Mouse (Mus musculus): ENCODE results near the gene Paqr8. TPM values are rescaled to one million over a fixed set of nuclear protein-coding genes. Genes with fewer than 3 reads are reported as not detected.

Paqr8 gene
- polyA plus RNA-seq, 1 experiment from 2014 or later: 8.4 TPM

DNA sequence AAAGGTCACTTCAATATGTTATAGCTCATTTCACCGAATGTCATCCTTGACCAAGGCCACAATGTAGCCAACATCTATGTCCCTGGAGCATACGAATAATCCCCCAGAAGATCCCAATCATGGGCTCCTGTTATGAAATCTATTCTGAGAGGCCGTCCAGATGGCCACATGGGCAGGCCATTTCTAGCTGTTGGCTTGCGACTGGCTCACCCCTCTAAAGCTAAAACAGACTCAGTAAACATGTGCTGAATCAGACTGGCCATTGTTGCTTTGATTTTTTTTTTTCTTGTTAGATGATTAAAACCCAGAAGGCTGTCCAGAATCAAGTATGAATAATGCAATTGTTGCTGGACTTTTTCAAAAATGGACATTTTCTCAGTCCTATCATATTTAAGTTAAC lies 7.3 kb upstream of the Paqr8 start:
- H3K9me3 ChIP-seq: no peaks in the 10 kb centered on the region
- H3K4me3 ChIP-seq: no peak overlapping the region
- DNase-seq (ENCODE audit: low spot score): no peak
- H3K36me3 ChIP-seq: no peaks in the 10 kb centered on the region
- no peaks in the 10 kb centered on the region for H3K27me3 ChIP-seq (ENCODE audit: insufficient read depth, poor library complexity, severe bottlenecking)
- H3K4me1 ChIP-seq (replicated peaks): no peaks in the 10 kb centered on the region
- WGBS: 92% methylated on average over 4 of the region's 4 CpGs
- no peak overlapping the region for H3K27ac ChIP-seq

DNA sequence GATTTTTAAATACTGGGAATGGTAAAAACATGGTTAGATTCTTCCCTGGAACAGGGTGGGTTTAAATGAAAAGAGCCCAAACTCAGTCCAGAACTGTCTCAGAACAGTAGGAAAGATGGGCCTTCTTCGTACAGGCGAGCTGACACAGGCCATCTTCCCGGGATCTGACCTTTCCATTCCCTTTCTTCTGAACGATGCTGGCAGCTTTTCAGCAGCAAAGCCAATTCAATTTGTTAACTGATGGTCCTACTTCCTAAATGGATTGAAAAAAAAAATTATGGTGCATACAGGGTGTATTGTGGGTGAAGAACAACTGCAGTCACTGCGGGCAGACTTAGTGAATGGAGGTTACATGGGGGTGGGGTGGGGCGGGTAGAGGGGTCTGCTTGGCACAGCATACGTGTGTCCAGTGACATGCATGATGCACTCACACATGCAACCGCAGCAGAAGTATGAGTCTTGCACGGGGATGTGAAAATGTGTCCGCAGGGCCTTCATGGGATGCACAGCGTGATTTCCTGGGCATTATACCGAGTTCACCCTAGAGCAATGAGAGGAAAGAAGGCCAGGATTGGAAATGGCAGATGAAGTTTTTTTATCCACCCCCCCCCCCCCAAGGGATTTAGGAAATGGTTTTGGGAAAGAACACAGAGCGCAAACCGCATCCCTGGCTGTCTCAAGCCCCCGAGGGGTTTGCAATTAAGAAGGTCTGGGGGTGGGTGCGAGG lies 566 bp upstream of the Paqr8 start:
- Histone ChIP-seq H3K4me3 (peak overlapping the region; percentile 78), H3K27me3 (ENCODE audit: insufficient read depth, poor library complexity, severe bottlenecking) (peaks cover 9% of the 10 kb centered on the region; the same call in 1 of the 2 replicates), H3K27ac (peak overlapping the region; percentile 92), H3K4me1 (replicated peaks) (peaks cover 20% of the 10 kb centered on the region), H3K36me3 (no peaks in the 10 kb centered on the region), H3K9me3 (no peaks in the 10 kb centered on the region)
- DNase-seq (ENCODE audit: low spot score): no peak
- 25% methylated on average over 16 of the region's 16 CpGs for WGBS

DNA sequence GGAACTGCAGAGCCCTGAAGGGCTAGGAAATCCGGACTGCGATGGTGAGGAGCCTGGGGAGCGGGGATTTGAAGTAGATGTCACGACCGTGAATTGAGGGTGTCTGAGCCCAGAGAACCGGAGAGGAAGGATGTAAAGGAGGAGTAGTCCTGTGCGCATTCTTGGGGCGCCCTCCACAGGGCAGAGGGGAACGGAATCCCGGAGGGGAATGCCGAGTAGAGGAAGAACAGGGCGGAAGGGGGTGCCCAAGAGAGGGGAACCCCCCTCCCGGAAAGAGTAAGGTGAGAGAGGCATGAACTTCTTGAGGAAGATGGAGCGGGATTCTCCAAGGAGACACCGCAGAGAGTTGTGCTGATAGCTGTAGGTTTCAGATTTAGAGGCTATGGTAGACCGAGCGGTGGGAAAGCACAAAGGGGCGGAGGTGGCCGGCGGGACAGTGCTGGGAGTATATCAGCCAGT lies 564 bp downstream of the Paqr8 start:
- Histone ChIP-seq H3K27ac (peak overlapping the region; percentile 92), H3K9me3 (no peaks in the 10 kb centered on the region), H3K4me1 (replicated peaks) (peaks cover 20% of the 10 kb centered on the region), H3K4me3 (peak overlapping the region; percentile 78), H3K27me3 (ENCODE audit: insufficient read depth, poor library complexity, severe bottlenecking) (peaks cover 9% of the 10 kb centered on the region; the same call in 1 of the 2 replicates), H3K36me3 (no peaks in the 10 kb centered on the region)
- no peak for DNase-seq (ENCODE audit: low spot score)
- 1% methylated on average over 20 of the region's 20 CpGs for WGBS

DNA sequence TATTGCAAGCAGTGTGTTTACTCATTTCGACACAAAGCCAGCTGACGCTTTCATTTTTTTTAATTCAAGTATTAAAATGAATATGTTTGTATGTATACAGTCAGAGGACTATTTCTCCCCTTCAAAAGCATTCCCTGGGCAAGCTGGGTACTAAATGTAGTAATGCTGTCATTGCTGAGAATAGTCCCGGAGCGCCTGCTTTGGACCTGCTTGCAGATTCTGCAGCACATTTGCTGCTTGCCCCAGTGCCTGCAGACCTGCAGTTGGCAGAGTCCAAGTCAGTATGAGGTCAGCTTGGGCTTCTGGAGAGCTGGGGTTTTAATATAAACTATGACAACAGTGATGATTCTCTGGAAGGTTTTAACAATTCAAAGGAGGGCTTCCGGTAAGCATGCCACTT lies 2.7 kb downstream of the Paqr8 start:
- DNase-seq (ENCODE audit: low spot score): no peak
- H3K27me3 ChIP-seq (ENCODE audit: insufficient read depth, poor library complexity, severe bottlenecking): peaks cover 9% of the 10 kb centered on the region; the same call in 1 of the 2 replicates
- peaks cover 20% of the 10 kb centered on the region for H3K4me1 ChIP-seq (replicated peaks)
- no peak overlapping the region for H3K4me3 ChIP-seq
- no peaks in the 10 kb centered on the region for H3K9me3 ChIP-seq
- H3K27ac ChIP-seq: no peak overlapping the region
- H3K36me3 ChIP-seq: no peaks in the 10 kb centered on the region
- WGBS: 92% methylated on average over 5 of the region's 5 CpGs

DNA sequence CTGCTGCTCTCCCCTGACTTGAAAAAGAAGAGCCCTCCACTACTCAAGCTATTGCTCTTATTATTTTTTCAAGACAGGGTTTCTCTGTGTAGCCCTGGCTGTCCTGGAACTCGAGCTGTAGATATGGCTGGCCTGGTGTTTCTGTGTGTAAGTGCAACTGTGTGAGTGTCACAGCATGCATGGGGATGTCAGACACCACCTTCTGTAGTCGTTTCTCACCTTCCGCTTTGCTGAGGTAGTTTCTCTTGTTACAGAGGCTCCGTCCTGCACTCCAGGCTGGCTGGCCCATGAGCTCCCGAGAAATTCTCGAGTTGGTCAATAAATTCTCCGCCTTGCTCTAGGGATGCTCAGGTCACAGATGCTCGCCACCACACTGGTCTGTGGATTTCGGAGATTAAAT lies 8.0 kb downstream of the Paqr8 start:
- no peak overlapping the region for H3K27ac ChIP-seq
- no peak overlapping the region for H3K4me3 ChIP-seq
- peaks cover 3% of the 10 kb centered on the region; the same call in 1 of the 2 replicates for H3K4me1 ChIP-seq (replicated peaks)
- DNase-seq (ENCODE audit: low spot score): no peak
- no peaks in the 10 kb centered on the region for H3K9me3 ChIP-seq
- H3K36me3 ChIP-seq: no peaks in the 10 kb centered on the region
- no peaks in the 10 kb centered on the region for H3K27me3 ChIP-seq (ENCODE audit: insufficient read depth, poor library complexity, severe bottlenecking)
- WGBS: 78% methylated on average over 9 of the region's 9 CpGs

DNA sequence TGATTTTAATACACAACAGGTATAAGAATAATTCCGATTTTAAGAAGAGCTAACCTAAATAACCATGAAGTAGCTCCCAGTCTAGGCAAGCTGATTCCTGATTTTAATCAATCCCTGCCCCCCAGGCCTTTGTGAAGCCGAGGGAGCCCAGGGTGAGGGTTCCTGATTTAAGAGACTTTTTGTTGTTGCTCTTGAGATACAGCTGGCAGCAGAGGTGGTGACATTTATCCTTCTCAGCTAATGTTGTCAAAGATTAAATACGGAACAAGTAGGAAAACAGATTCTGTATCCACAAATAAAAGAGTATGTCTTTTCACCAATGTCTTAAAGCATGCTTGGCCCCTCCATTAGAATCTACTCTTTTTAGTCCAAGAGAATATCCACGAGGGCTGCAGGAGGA lies 9.9 kb downstream of the Paqr8 start:
- Histone ChIP-seq H3K27me3 (ENCODE audit: insufficient read depth, poor library complexity, severe bottlenecking) (no peaks in the 10 kb centered on the region), H3K4me1 (replicated peaks) (peaks cover 7% of the 10 kb centered on the region; the same call in 1 of the 2 replicates), H3K9me3 (no peaks in the 10 kb centered on the region), H3K27ac (no peak overlapping the region), H3K36me3 (no peaks in the 10 kb centered on the region), H3K4me3 (no peak overlapping the region)
- WGBS: 68% methylated on average over 4 of the region's 4 CpGs
- DNase-seq (ENCODE audit: low spot score): no peak

DNA sequence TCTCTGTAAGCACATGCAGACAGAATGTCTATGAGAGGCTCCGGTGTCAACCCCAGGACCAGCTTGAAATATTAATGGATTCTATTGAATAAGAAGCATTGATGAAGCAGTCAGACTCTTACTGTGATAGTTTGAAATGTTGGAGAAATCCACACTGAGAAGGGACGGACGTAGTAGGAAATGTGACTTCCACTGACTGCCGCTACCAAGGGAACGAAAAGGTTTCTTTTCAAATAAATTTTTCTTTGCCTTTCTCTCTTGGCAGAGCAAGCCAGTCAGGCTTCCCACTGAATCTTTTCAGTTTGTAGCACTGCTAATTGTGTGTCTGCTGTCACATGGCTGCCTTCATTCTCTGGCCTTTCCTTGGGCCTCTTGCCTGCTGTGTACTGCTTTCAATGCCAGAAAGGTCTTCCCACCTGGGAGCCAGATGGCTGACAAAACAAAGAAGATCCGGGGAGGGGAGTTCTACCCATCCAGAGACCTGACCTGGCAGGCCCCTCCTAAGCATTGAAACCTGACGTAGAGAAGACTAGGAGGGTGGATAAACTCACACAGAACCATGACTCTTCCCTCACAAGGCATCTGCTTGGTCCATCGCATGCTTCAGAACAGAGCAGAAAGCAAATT lies 15.2 kb downstream of the Paqr8 start:
- WGBS: 63% methylated on average over 8 of the region's 8 CpGs
- Histone ChIP-seq H3K4me1 (replicated peaks) (peaks cover 31% of the 10 kb centered on the region), H3K27me3 (ENCODE audit: insufficient read depth, poor library complexity, severe bottlenecking) (no peaks in the 10 kb centered on the region), H3K36me3 (no peaks in the 10 kb centered on the region), H3K9me3 (no peaks in the 10 kb centered on the region), H3K27ac (peak overlapping the region; percentile 50; the same call in 1 of the 2 replicates), H3K4me3 (no peak overlapping the region)
- DNase-seq (ENCODE audit: low spot score): no peak

DNA sequence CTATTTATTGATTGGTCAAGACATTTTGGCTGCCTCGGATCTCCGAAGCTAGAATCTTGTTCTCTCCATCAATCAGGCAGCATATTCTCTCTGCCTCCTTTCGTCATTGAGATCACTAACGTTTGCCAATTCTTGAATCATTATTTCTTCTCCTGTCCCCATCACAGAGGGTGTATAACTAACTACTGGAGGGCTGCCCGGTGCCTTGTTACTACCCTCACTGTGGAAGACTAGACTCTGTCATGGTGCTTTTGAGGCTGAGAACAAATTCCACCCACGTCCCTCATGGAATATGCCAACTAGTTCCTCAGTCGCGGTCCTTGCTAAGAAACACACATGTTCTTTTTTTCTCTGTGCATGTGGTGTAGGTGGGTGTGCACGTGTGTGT lies 15.7 kb downstream of the Paqr8 start:
- DNase-seq (ENCODE audit: low spot score): no peak
- no peaks in the 10 kb centered on the region for H3K27me3 ChIP-seq (ENCODE audit: insufficient read depth, poor library complexity, severe bottlenecking)
- H3K9me3 ChIP-seq: no peaks in the 10 kb centered on the region
- H3K4me1 ChIP-seq (replicated peaks): peaks cover 31% of the 10 kb centered on the region
- H3K4me3 ChIP-seq: no peak overlapping the region
- no peaks in the 10 kb centered on the region for H3K36me3 ChIP-seq
- H3K27ac ChIP-seq: no peak overlapping the region
- WGBS: 86% methylated on average over 9 of the region's 9 CpGs

DNA sequence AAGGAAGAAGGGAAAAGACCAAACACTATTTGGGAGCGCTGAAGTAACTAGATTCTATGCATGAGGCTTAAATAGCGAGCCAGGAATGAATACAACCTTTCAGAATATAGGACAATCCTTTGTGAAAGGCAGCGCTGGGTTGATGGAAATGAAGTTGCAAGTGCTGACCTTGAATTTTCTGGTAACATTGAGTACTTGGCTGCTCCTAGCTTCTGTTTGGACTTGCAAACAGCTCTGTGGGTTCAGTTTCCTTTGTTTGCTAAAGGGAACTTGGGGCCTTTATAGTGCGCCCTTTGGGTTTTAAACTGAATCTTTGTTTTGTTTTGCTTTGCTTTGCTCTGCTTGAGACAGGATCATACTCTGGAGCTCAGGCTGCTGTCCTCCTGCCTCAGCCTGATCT lies 18.1 kb downstream of the Paqr8 start:
- no peak overlapping the region for H3K4me3 ChIP-seq
- no peaks in the 10 kb centered on the region for H3K36me3 ChIP-seq
- H3K4me1 ChIP-seq (replicated peaks): peaks cover 40% of the 10 kb centered on the region
- H3K9me3 ChIP-seq: no peaks in the 10 kb centered on the region
- 20% methylated on average over 4 of the region's 4 CpGs for WGBS
- DNase-seq (ENCODE audit: low spot score): no peak
- H3K27me3 ChIP-seq (ENCODE audit: insufficient read depth, poor library complexity, severe bottlenecking): no peaks in the 10 kb centered on the region
- peak overlapping the region; percentile 69 for H3K27ac ChIP-seq

DNA sequence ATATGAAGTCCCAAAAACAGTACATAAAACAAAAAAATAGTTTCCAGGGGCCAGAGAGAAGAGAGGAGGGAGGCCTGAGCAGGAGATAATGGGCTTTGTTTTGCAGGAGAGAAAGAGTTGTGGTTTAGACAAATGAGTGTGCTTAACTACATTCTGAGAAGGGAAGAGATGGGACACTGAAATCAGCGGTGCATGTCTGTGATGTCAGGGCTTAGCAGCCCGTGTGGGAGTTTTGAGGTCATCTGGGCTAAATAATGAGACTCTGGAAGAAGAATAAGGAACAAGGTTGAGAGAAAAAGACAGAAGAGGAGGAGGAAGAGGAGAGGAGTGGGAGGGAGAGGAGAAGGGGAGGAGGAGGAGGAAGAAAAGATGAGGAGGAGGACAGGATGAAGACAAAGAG lies 21.7 kb downstream of the Paqr8 start:
- 26% methylated on average over 2 of the region's 2 CpGs for WGBS
- Histone ChIP-seq H3K4me1 (replicated peaks) (peaks cover 28% of the 10 kb centered on the region), H3K36me3 (no peaks in the 10 kb centered on the region), H3K9me3 (no peaks in the 10 kb centered on the region), H3K27ac (peak overlapping the region; percentile 71), H3K27me3 (ENCODE audit: insufficient read depth, poor library complexity, severe bottlenecking) (no peaks in the 10 kb centered on the region), H3K4me3 (no peak overlapping the region)
- no peak for DNase-seq (ENCODE audit: low spot score)

DNA sequence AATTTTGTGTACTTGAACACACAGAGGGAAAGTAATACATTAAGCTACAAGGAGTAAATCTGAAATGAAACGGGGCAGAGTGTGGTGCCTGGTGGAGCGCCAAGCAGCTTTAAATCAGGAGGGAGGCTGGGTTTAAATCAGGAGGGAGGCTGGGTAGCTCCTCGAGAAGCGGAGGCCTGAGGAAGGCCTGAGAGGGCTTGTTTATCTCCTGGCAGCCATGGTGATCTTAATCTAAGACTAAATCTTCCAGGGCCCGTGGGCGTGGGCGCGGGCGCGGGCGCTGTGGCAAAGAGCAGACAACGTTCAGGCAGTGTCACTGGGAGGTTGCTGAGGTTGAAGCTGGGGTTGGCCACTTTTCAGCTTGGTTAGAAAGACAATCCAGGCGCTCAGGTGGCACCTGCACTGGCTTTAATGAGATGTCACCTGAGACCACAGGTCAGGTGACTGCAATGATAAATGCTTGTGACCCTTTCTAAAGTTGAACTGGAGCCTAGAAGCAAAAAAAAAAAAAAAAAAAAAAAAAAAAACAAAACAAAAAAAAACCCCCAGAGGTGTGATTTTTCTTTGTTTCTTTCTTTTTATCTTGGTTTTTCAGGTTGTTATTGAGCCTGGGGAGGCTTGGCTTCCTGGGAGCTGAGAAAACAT lies 22.2 kb downstream of the Paqr8 start:
- no peak for DNase-seq (ENCODE audit: low spot score)
- WGBS: 58% methylated on average over 13 of the region's 13 CpGs
- Histone ChIP-seq H3K4me3 (no peak overlapping the region), H3K4me1 (replicated peaks) (peaks cover 23% of the 10 kb centered on the region), H3K27me3 (ENCODE audit: insufficient read depth, poor library complexity, severe bottlenecking) (no peaks in the 10 kb centered on the region), H3K27ac (peak overlapping the region; percentile 71), H3K9me3 (no peaks in the 10 kb centered on the region), H3K36me3 (no peaks in the 10 kb centered on the region)

DNA sequence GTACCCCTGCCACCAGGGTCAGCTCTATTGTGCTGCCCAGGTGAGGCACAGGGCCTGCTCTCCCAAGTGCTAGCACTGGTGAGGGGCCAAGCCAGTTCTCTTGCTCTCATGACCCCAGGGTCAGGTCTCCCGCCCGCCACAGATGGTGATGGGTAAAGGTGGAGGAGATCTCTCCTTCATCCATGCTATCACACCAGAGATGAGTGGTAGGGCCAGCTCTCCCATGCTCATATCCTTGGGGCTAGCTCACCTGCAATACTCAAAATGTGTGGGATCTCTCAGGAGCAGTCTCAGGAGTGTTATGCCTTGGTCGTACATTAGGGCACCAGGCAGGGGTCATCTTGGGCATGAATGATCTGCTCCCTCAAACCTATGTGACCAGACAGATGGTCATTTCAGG lies 24.4 kb downstream of the Paqr8 start:
- H3K4me3 ChIP-seq: no peak overlapping the region
- no peaks in the 10 kb centered on the region for H3K27me3 ChIP-seq (ENCODE audit: insufficient read depth, poor library complexity, severe bottlenecking)
- H3K36me3 ChIP-seq: no peaks in the 10 kb centered on the region
- WGBS: 85% methylated on average over 3 of the region's 3 CpGs
- DNase-seq (ENCODE audit: low spot score): no peak
- H3K4me1 ChIP-seq (replicated peaks): peaks cover 9% of the 10 kb centered on the region
- no peaks in the 10 kb centered on the region for H3K9me3 ChIP-seq
- H3K27ac ChIP-seq: no peak overlapping the region; the same call in 1 of the 2 replicates

DNA sequence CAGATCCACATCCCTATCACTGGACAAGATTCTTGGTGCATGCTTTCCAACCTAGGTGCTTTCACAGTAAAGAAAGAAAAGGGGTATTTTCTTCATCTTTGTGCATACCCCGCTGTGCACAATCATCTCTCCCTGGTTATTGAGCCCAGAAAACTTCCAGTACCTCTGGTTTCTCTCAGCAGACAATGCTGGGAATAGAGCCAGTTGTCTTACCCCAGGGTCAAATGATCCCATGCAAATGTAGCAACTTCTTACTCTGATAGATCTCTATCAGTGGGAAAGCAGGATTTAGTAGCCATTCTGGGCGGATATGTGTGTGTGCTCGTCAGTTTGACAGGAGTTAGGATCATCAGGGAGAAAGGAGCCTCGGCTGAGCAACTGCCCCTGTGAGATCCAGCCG lies 25.2 kb downstream of the Paqr8 start:
- 85% methylated on average over 5 of the region's 5 CpGs for WGBS
- Histone ChIP-seq H3K4me3 (no peak overlapping the region), H3K27me3 (ENCODE audit: insufficient read depth, poor library complexity, severe bottlenecking) (no peaks in the 10 kb centered on the region), H3K27ac (no peak overlapping the region), H3K4me1 (replicated peaks) (peaks cover 9% of the 10 kb centered on the region), H3K9me3 (no peaks in the 10 kb centered on the region), H3K36me3 (no peaks in the 10 kb centered on the region)
- no peak for DNase-seq (ENCODE audit: low spot score)

Data from hindbrain, embryonic 10.5 days (tissue).